Mouse (Mus musculus) kidney, embryonic 15.5 days (tissue): ENCODE results near the gene Alkbh4. TPM values are rescaled to one million over a fixed set of nuclear protein-coding genes. Genes with fewer than 3 reads are reported as not detected.
A peak's percentile ranks its signal among the peaks of the same experiment; 100 is the strongest.

ENCODE experiments used
- ATAC-seq: fragments of 200-750 bp; cut with Nextera tagmentation; replicated peaks from 2 replicates; pipeline ENCODE4 v1.8.0; 2017; ENCODE audit warnings: moderate TSS enrichment; ENCODE audit not compliant: low FRiP score
- H3K27ac ChIP-seq: fragments of 300-500 bp; sonication (generic); 2 replicates; pipeline ENCODE4 v1.5.1; 2015; ENCODE audit warnings: mild to moderate bottlenecking, inconsistent platforms
- H3K27me3 ChIP-seq: fragments of 300-500 bp; sonication (generic); 2 replicates; pipeline ENCODE4 v1.6.1; 2015; ENCODE audit warnings: inconsistent platforms
- H3K36me3 ChIP-seq: fragments of 300-500 bp; sonication (generic); 2 replicates; pipeline ENCODE4 v1.6.1; 2015; ENCODE audit warnings: inconsistent platforms
- H3K4me1 ChIP-seq: fragments of 300-500 bp; sonication (generic); 2 replicates; pipeline ENCODE4 v1.6.1; 2015; ENCODE audit warnings: inconsistent platforms
- H3K4me2 ChIP-seq: fragments of 300-500 bp; sonication (generic); 2 replicates; pipeline ENCODE4 v1.6.1; 2015; ENCODE audit warnings: moderate library complexity, mild to moderate bottlenecking, inconsistent platforms
- H3K4me3 ChIP-seq: fragments of 300-500 bp; sonication (generic); replicated peaks from 2 replicates; pipeline ENCODE4 v1.5.1; 2015; ENCODE audit warnings: mild to moderate bottlenecking, inconsistent platforms
- H3K9ac ChIP-seq: fragments of 300-500 bp; sonication (generic); 2 replicates; pipeline ENCODE4 v1.6.1; 2015; ENCODE audit warnings: mild to moderate bottlenecking, inconsistent platforms
- H3K9me3 ChIP-seq: fragments of 300-500 bp; sonication (generic); replicated peaks from 2 replicates; pipeline ENCODE4 v1.6.1; 2016; ENCODE audit warnings: inconsistent platforms
- WGBS: fragments of 180-500 bp; shearing (Covaris S2); methylation state at CpG from one replicate; pipeline ENCODE4 v1.1.7; 2015; ENCODE audit warnings: mixed read lengths; 5-methylcytosine and 5-hydroxymethylcytosine counted together
- polyA plus RNA-seq: library from polyadenylated mRNA; unstranded; fragments of >200 nt; fragmentation: Nextera tagmentation; extraction: Ambion mirVana; gene quantifications from 2 replicates; pipeline ENCODE4 v1.2.1, GENCODE M21; 2015

Alkbh4 gene
- polyA plus RNA-seq, 1 experiment from 2014 or later, result 16.9 TPM

GRCm38 (mm10) chr5:136170512-136171362 lies 34.8 kb downstream of the Alkbh4 start, which contains the start of gene Orai2:
Orai2 (minus strand) TSS chr5:136170713.
- 3% methylated on average over 48 of the region's 49 CpGs for WGBS
- Histone ChIP-seq H3K9ac (peak within 1 kb of the TSS; percentile 57), H3K4me1 (peaks cover 22% of the 10 kb centered on the region), H3K4me3 (peak within 1 kb of the TSS; percentile 52), H3K27me3 (no peaks in the 10 kb centered on the region), H3K4me2 (peak within 1 kb of the TSS; percentile 84), H3K27ac (peak within 1 kb of the TSS; percentile 48), H3K36me3 (peaks cover 3% of the 10 kb centered on the region; the same call in 1 of the 2 replicates), H3K9me3 (0 out of 2 replicates have a peak, but pooled peaks cover 4% of the 10 kb centered on the region)
- peak; percentile 88 for ATAC-seq

DNA sequence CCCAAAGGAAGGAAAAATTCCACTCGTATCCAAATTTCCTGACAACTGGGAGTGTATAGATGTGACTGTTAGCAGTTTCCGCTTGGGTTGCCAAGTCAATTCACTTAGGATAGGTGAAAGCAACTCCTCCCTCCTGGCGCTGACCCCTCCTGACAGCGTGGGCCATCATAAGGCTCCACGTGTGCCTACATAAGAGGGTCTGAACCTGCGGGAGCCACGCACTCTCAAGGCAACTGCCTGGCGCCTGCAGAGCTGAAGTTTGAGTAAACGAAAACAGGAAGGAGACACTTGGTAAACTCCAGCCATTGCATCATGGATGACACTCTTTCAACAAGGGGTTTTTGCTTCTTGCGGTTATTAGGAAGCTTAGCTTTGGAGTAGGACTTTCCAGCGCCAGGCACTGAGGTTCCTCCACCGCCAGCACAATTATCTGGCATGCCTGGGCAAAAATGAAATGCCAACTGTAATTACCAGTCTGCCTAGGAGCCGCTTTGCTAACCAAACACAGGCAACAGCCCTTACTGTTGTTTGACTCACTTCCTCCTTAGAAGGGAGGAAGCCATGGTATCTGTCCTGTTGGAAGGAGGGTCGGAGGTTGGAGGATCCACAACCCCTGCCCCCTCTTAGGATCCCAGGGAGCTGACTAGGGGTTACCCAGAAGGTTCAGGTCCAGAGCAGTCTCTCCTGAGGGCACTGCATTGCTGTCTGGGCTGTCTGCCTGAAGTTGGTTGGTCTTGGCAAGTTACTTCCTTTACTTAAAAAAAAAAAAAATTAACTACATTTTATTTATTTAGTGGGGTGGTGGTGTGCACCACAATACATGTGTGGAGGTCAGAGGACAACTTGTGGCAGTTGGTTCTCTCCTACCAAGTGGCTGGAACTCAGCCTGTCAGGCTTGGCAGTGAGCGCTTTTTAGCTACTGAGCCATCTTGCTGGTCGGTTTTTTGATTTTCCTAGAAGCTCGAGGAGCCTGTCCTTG lies 35.7 kb downstream of the Alkbh4 start:
- H3K4me1 ChIP-seq, result peaks cover 22% of the 10 kb centered on the region
- H3K27me3 ChIP-seq, result no peaks in the 10 kb centered on the region
- 0 out of 2 replicates have a peak, but pooled peaks cover 4% of the 10 kb centered on the region for H3K9me3 ChIP-seq
- peak overlapping the region; percentile 52 for H3K4me3 ChIP-seq
- H3K4me2 ChIP-seq, result peak overlapping the region; percentile 84
- H3K9ac ChIP-seq, result 0 out of 2 replicates have a peak overlapping the region, but pooled peaks have one; percentile 57
- peaks cover 3% of the 10 kb centered on the region; the same call in 1 of the 2 replicates for H3K36me3 ChIP-seq
- peak overlapping the region; percentile 48; the same call in 1 of the 2 replicates for H3K27ac ChIP-seq
- no peak for ATAC-seq
- WGBS, result 32% methylated on average over 17 of the region's 17 CpGs

DNA sequence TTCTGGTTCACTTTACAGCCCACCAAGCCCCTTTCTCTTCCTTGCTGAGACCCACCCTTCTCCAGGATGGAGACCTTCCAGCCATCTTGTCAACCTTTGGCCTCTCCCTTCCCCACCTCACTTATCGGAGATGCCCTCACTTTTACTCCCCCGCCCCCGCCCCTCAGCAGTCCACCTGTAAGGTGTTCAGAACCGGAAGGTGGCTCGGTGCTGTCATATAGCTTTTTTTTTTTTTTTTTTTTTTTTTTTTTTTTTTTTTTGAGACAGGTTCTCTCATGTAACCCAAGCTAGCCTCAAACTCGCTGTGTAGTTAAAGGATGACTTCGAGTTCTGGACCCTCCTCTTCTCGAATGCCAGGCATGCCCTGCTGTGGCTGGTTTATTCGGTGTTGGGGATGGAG lies 37.0 kb downstream of the Alkbh4 start:
- WGBS, result 77% methylated on average over 9 of the region's 9 CpGs
- 0 out of 2 replicates have a peak, but pooled peaks cover 4% of the 10 kb centered on the region for H3K9me3 ChIP-seq

GRCm38 (mm10) chr5:136173606-136174463 lies 37.9 kb downstream of the Alkbh4 start:
- Histone ChIP-seq H3K4me2 (no peak overlapping the region), H3K27me3 (no peaks in the 10 kb centered on the region), H3K4me1 (peaks cover 22% of the 10 kb centered on the region), H3K4me3 (no peak overlapping the region), H3K9ac (no peak overlapping the region), H3K9me3 (no peaks in the 10 kb centered on the region), H3K36me3 (peaks cover 12% of the 10 kb centered on the region), H3K27ac (no peak overlapping the region)
- 49% methylated on average over 9 of the region's 9 CpGs for WGBS
- ATAC-seq, result no peak

More for the DNA sequence above, 37.0 kb downstream of the Alkbh4 start:
- no peak for ATAC-seq
- Histone ChIP-seq H3K27me3 (no peaks in the 10 kb centered on the region), H3K27ac (no peak overlapping the region), H3K4me1 (peaks cover 22% of the 10 kb centered on the region), H3K9ac (no peak overlapping the region), H3K4me2 (no peak overlapping the region), H3K4me3 (no peak overlapping the region), H3K36me3 (peaks cover 3% of the 10 kb centered on the region; the same call in 1 of the 2 replicates)

- H3K27ac ChIP-seq, result 0 out of 2 replicates have a peak overlapping the region, but pooled peaks have one; percentile 6
- WGBS, result 46% methylated on average over 5 of the region's 5 CpGs
- H3K27me3 ChIP-seq, result no peaks in the 10 kb centered on the region
- no peak overlapping the region for H3K4me3 ChIP-seq
- no peaks in the 10 kb centered on the region for H3K9me3 ChIP-seq
- no peak overlapping the region for H3K9ac ChIP-seq
- peaks cover 69% of the 10 kb centered on the region for H3K36me3 ChIP-seq
- ATAC-seq, result no peak
- H3K4me2 ChIP-seq, result no peak overlapping the region
- H3K4me1 ChIP-seq, result 0 out of 2 replicates have a peak, but pooled peaks cover 3% of the 10 kb centered on the region
Observed at GRCm38 (mm10) chr5:136179594-136179993, 43.6 kb downstream of the Alkbh4 start.

DNA sequence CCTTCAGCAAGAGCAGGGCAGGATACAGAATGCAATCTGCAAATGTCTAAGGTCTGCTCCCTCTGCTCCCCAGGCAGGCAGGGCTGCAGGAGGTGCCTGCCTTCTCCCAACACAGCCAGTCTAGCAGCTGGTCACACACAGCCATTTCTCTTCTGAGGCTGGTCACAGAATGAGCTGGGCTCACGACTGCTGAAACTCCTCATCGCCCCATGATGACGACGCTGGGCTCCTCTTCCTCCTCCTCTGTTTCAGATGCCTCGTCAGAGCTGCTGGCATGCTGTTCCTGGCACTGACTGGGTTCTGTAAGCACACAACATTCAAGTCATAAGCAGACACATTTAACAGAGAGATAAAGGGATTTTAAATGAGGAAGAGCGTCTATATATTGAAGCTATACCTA lies 45.3 kb downstream of the Alkbh4 start:
- Histone ChIP-seq H3K36me3 (peaks cover 85% of the 10 kb centered on the region), H3K9ac (no peak overlapping the region), H3K27ac (no peak overlapping the region), H3K9me3 (no peaks in the 10 kb centered on the region), H3K4me1 (0 out of 2 replicates have a peak, but pooled peaks cover 3% of the 10 kb centered on the region), H3K27me3 (no peaks in the 10 kb centered on the region), H3K4me2 (no peak overlapping the region), H3K4me3 (no peak overlapping the region)
- 91% methylated on average over 6 of the region's 6 CpGs for WGBS
- ATAC-seq, result no peak

GRCm38 (mm10) chr5:136182049-136182448 lies 46.1 kb downstream of the Alkbh4 start:
- Histone ChIP-seq H3K27ac (no peak overlapping the region), H3K4me1 (0 out of 2 replicates have a peak, but pooled peaks cover 3% of the 10 kb centered on the region), H3K4me2 (no peak overlapping the region), H3K36me3 (peaks cover 90% of the 10 kb centered on the region), H3K4me3 (no peak overlapping the region), H3K9ac (no peak overlapping the region), H3K27me3 (no peaks in the 10 kb centered on the region), H3K9me3 (no peaks in the 10 kb centered on the region)
- no peak for ATAC-seq
- 90% methylated on average over 6 of the region's 6 CpGs for WGBS

GRCm38 (mm10) chr5:136182830-136183229 lies 46.9 kb downstream of the Alkbh4 start:
- no peak overlapping the region for H3K9ac ChIP-seq
- peaks cover 93% of the 10 kb centered on the region for H3K36me3 ChIP-seq
- no peak overlapping the region for H3K4me2 ChIP-seq
- no peaks in the 10 kb centered on the region for H3K27me3 ChIP-seq
- no peaks in the 10 kb centered on the region for H3K9me3 ChIP-seq
- ATAC-seq, result no peak
- 0 out of 2 replicates have a peak, but pooled peaks cover 3% of the 10 kb centered on the region for H3K4me1 ChIP-seq
- no peak overlapping the region for H3K4me3 ChIP-seq
- 90% methylated on average over 4 of the region's 4 CpGs for WGBS
- H3K27ac ChIP-seq, result no peak overlapping the region

DNA sequence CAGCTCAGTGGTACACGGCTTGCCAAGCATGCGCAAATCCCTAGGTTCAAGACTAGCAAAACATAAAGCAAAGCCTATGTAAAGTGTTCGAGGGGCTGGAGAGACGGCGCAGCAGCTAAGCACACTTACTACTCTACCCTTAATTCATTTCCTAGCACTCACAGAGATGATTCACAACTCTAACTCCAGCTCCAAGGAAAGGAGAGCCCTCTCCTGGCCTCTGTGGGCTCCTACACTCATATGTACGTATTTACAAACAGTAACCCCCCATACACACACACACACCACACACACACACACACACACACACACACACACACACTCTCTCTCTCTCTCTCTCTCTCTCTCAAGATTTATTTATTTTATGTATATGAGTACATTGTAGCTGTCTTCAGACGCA lies 47.8 kb downstream of the Alkbh4 start:
- Histone ChIP-seq H3K27me3 (no peaks in the 10 kb centered on the region), H3K9me3 (no peaks in the 10 kb centered on the region), H3K9ac (no peak overlapping the region), H3K4me1 (0 out of 2 replicates have a peak, but pooled peaks cover 3% of the 10 kb centered on the region), H3K27ac (no peak overlapping the region), H3K4me2 (no peak overlapping the region), H3K4me3 (no peak overlapping the region), H3K36me3 (peaks cover 93% of the 10 kb centered on the region)
- WGBS, result 90% methylated on average over 7 of the region's 7 CpGs
- no peak for ATAC-seq

- Histone ChIP-seq H3K27ac (no peak overlapping the region), H3K36me3 (peaks cover 92% of the 10 kb centered on the region), H3K9me3 (no peaks in the 10 kb centered on the region), H3K4me3 (no peak overlapping the region), H3K9ac (no peak overlapping the region), H3K4me1 (no peaks in the 10 kb centered on the region), H3K27me3 (no peaks in the 10 kb centered on the region), H3K4me2 (no peak overlapping the region)
- ATAC-seq, result no peak
- WGBS, result 39% methylated on average over 4 of the region's 4 CpGs
Observed at GRCm38 (mm10) chr5:136186723-136187122, 50.8 kb downstream of the Alkbh4 start.
